ENCODE assay signal across 18 mouse cellular contexts in genomic region chr10:16580200-16580599, GRCm38 (mm10).
"Had no signal": no experiment of that assay in that cellular context is flagged by ENCODE, and none has a peak within 500 bp of the region (broad histone marks: within the 10 kb centered on the region; RNA-seq: fewer than 3 reads in every experiment).

No protein-coding gene starts in this region.

- H3K27ac ChIP-seq: midbrain, embryonic 10.5 days; midbrain, embryonic 12.5 days; neural tube, embryonic 13.5 days; neural tube, embryonic 15.5 days had no signal

- H3K4me2 ChIP-seq: lung, embryonic 14.5 days; midbrain, embryonic 12.5 days; neural tube, embryonic 13.5 days; neural tube, embryonic 15.5 days had no signal

- H3K27me3 ChIP-seq: midbrain, embryonic 12.5 days; neural tube, embryonic 13.5 days; neural tube, embryonic 15.5 days had no signal

- H3K9me3 ChIP-seq: midbrain, embryonic 10.5 days; midbrain, embryonic 12.5 days; neural tube, embryonic 13.5 days; neural tube, embryonic 15.5 days had no signal

- H3K36me3 ChIP-seq: midbrain, embryonic 10.5 days; midbrain, embryonic 12.5 days; neural tube, embryonic 13.5 days; neural tube, embryonic 15.5 days had no signal

- ATAC-seq: midbrain, embryonic 16.5 days had no signal

- H3K4me1 ChIP-seq: midbrain, embryonic 10.5 days; neural tube, embryonic 13.5 days; neural tube, embryonic 15.5 days had no signal

- H3K4me3 ChIP-seq: midbrain, embryonic 10.5 days; midbrain, embryonic 12.5 days; myocyte; neural tube, embryonic 13.5 days; neural tube, embryonic 15.5 days had no signal

- DNase-seq: lung, embryonic 14.5 days; lung, postnatal 10 days; lung, postnatal 4 days; midbrain, embryonic 14.5 days; retina, postnatal 1 day; right cerebral cortex, adult 18-20 months; right cerebral cortex, postnatal 25 days; right cerebral cortex, postnatal 4 days; spleen, adult 18-20 months; thymus, adult 18-20 months; thymus, postnatal 14 days; thymus, postnatal 36 days had no signal

- H3K9ac ChIP-seq: lung, embryonic 14.5 days; midbrain, embryonic 12.5 days; neural tube, embryonic 13.5 days; neural tube, embryonic 15.5 days had no signal
